Mouse (Mus musculus): ENCODE measurements at regions not wholly inside any gene's neighbourhood (a gene's known extent, or its start where the extent isn't known, plus 50 kb on each side); places are given as distances from the start of the nearest gene placed in this dataset.
A peak's percentile ranks its signal among the peaks of the same experiment; 100 is the strongest.

- ATAC-seq (replicated peaks; ENCODE audit: poor library complexity, severe bottlenecking) = peak; percentile 63; the same call in 1 of the 2 replicates
Observed at GRCm38 (mm10) chr10:38875667-38876245, 54.2 kb upstream of the Rfpl4b start.

- ATAC-seq (replicated peaks; ENCODE audit: poor library complexity, severe bottlenecking) = no peak
Observed at GRCm38 (mm10) chr10:38879271-38879670, 57.7 kb upstream of the Rfpl4b start.

- ATAC-seq (replicated peaks; ENCODE audit: poor library complexity, severe bottlenecking) = peak; percentile 32; the same call in 1 of the 2 replicates
Observed at GRCm38 (mm10) chr10:38880642-38881187, 59.1 kb upstream of the Rfpl4b start.

- ATAC-seq (replicated peaks; ENCODE audit: poor library complexity, severe bottlenecking) = no peak
Observed at GRCm38 (mm10) chr10:38882154-38882553, 60.6 kb upstream of the Rfpl4b start.

- no peak for ATAC-seq (replicated peaks; ENCODE audit: poor library complexity, severe bottlenecking)
Observed at GRCm38 (mm10) chr10:38883816-38884599, 62.4 kb upstream of the Rfpl4b start.

- peak; percentile 82 for ATAC-seq (replicated peaks; ENCODE audit: poor library complexity, severe bottlenecking)
Observed at GRCm38 (mm10) chr10:38884641-38885040, 63.1 kb upstream of the Rfpl4b start.

GRCm38 (mm10) chr10:38886441-38886840, 64.9 kb upstream of the Rfpl4b start:
- no peak for ATAC-seq (replicated peaks; ENCODE audit: poor library complexity, severe bottlenecking)

- ATAC-seq (replicated peaks; ENCODE audit: poor library complexity, severe bottlenecking) = no peak
Observed at GRCm38 (mm10) chr10:38887896-38888295, 66.3 kb upstream of the Rfpl4b start.

GRCm38 (mm10) chr10:38894706-38895105, 70.6 kb upstream of the Lama4 start:
- no peak for ATAC-seq (replicated peaks; ENCODE audit: poor library complexity, severe bottlenecking)

- no peak for ATAC-seq (replicated peaks; ENCODE audit: poor library complexity, severe bottlenecking)
Observed at GRCm38 (mm10) chr10:38895656-38896055, 69.7 kb upstream of the Lama4 start.

GRCm38 (mm10) chr10:38897573-38897972, 67.7 kb upstream of the Lama4 start:
- no peak for ATAC-seq (replicated peaks; ENCODE audit: poor library complexity, severe bottlenecking)

- no peak for ATAC-seq (replicated peaks; ENCODE audit: poor library complexity, severe bottlenecking)
Observed at GRCm38 (mm10) chr10:38906121-38906520, 59.2 kb upstream of the Lama4 start.

- ATAC-seq (replicated peaks; ENCODE audit: poor library complexity, severe bottlenecking) = no peak
Observed at GRCm38 (mm10) chr10:38907835-38908234, 57.5 kb upstream of the Lama4 start.

- ATAC-seq (replicated peaks; ENCODE audit: poor library complexity, severe bottlenecking) = no peak
Observed at GRCm38 (mm10) chr10:38908277-38908676, 57.0 kb upstream of the Lama4 start.

- no peak for ATAC-seq (replicated peaks; ENCODE audit: poor library complexity, severe bottlenecking)
Observed at GRCm38 (mm10) chr10:38909152-38909732, 56.1 kb upstream of the Lama4 start.

GRCm38 (mm10) chr10:38909843-38910242, 55.5 kb upstream of the Lama4 start:
- ATAC-seq (replicated peaks; ENCODE audit: poor library complexity, severe bottlenecking) = no peak

- ATAC-seq (replicated peaks; ENCODE audit: poor library complexity, severe bottlenecking) = no peak
Observed at GRCm38 (mm10) chr10:38913013-38913412, 52.3 kb upstream of the Lama4 start.

Data from granulocyte monocyte progenitor cell, adult 5-6 weeks (primary cell).